Mouse (Mus musculus) myocyte (in vitro differentiated cells): ENCODE results near the gene Gm21964. TPM values are rescaled to one million over a fixed set of nuclear protein-coding genes. Genes with fewer than 3 reads are reported as not detected.

Source experiments
- H3K27me3 ChIP-seq: one replicate; pipeline ENCODE4 v1.6.1; 2011; ENCODE audit not compliant: control insufficient read depth, insufficient read depth, insufficient read length
- H3K36me3 ChIP-seq: one replicate; pipeline ENCODE4 v1.6.1; 2011; ENCODE audit not compliant: control insufficient read depth, insufficient read depth
- H3K4me2 ChIP-seq: one replicate; pipeline ENCODE4 v1.6.1; 2011; ENCODE audit warnings: low read depth, control low read depth
- H3K4me3 ChIP-seq: one replicate; pipeline ENCODE4 v1.5.1; 2011; ENCODE audit warnings: mild to moderate bottlenecking, control low read depth, moderate library complexity
- H3K79me2 ChIP-seq: one replicate; pipeline ENCODE4 v1.6.1; 2011; ENCODE audit not compliant: control insufficient read depth, insufficient read depth
- H3ac ChIP-seq: one replicate; pipeline ENCODE4 v1.6.1; 2011; ENCODE audit not compliant: control insufficient read depth, insufficient read length
- CEBPB ChIP-seq: IDR thresholded peaks from 2 replicates; pipeline ENCODE4 v1.6.1; 2011; ENCODE audit warnings: mild to moderate bottlenecking, moderate library complexity; ENCODE audit not compliant: poor library complexity, insufficient read depth, severe bottlenecking
- E2F4 ChIP-seq: IDR thresholded peaks from one replicate; pipeline ENCODE4 v1.6.1; 2011; ENCODE audit warnings: mild to moderate bottlenecking, control low read depth, moderate library complexity; ENCODE audit not compliant: insufficient read depth
- MAX ChIP-seq: IDR thresholded peaks from one replicate; pipeline ENCODE4 v1.6.1; 2011; ENCODE audit warnings: low read depth, mild to moderate bottlenecking, control low read depth
- MYOD1 ChIP-seq, 3 experiments: IDR thresholded peaks; one replicate each; pipeline ENCODE4 v1.6.1; 2011; ENCODE audit warnings: control low read depth in 2 of 3, low read depth in 2 of 3, mild to moderate bottlenecking in 2 of 3, moderate library complexity in 1 of 3; ENCODE audit not compliant: insufficient read length in 2 of 3, control insufficient read depth in 1 of 3
- MYOG ChIP-seq, 3 experiments: IDR thresholded peaks; one replicate each; pipeline ENCODE4 v1.6.1; 2011; ENCODE audit warnings: control low read depth in 2 of 3, low read depth in 2 of 3, mild to moderate bottlenecking in 2 of 3; ENCODE audit not compliant: insufficient read length in 2 of 3, control insufficient read depth in 1 of 3, insufficient read depth in 1 of 3
- POLR2A ChIP-seq: IDR thresholded peaks from one replicate; pipeline ENCODE4 v1.6.1; 2011; ENCODE audit warnings: low read depth, mild to moderate bottlenecking, control low read depth, moderate library complexity; ENCODE audit not compliant: insufficient read length
- POLR2AphosphoS2 ChIP-seq: IDR thresholded peaks from one replicate; pipeline ENCODE4 v1.6.1; 2011; ENCODE audit warnings: low read depth, control low read depth; ENCODE audit not compliant: insufficient read length
- REST ChIP-seq: IDR thresholded peaks from one replicate; pipeline ENCODE4 v1.6.1; 2011; ENCODE audit warnings: mild to moderate bottlenecking, control low read depth, moderate library complexity; ENCODE audit not compliant: insufficient read depth, insufficient read length
- SRF ChIP-seq: IDR thresholded peaks from one replicate; pipeline ENCODE4 v1.6.1; 2011; ENCODE audit warnings: low read depth; ENCODE audit not compliant: control insufficient read depth, insufficient read length
- TCF12 ChIP-seq: IDR thresholded peaks from one replicate; pipeline ENCODE4 v1.6.1; 2011; ENCODE audit warnings: mild to moderate bottlenecking, control low read depth; ENCODE audit not compliant: poor library complexity, insufficient read depth, severe bottlenecking
- TCF3 ChIP-seq: IDR thresholded peaks from one replicate; pipeline ENCODE4 v1.6.1; 2011; ENCODE audit warnings: low read depth, control low read depth; ENCODE audit not compliant: insufficient read length
- USF1 ChIP-seq: IDR thresholded peaks from one replicate; pipeline ENCODE4 v1.6.1; 2011; ENCODE audit warnings: low read depth, mild to moderate bottlenecking, control low read depth, moderate library complexity
- polyA plus RNA-seq: library from polyadenylated mRNA; unstranded; fragments of >200 nt; fragmentation: generic; extraction: Trizol; gene quantifications from one replicate; pipeline ENCODE4 v1.2.1, GENCODE M21; 2012; ENCODE audit warnings: missing spikeins

Gm21964 gene
- polyA plus RNA-seq, 1 experiment, result not detected

DNA sequence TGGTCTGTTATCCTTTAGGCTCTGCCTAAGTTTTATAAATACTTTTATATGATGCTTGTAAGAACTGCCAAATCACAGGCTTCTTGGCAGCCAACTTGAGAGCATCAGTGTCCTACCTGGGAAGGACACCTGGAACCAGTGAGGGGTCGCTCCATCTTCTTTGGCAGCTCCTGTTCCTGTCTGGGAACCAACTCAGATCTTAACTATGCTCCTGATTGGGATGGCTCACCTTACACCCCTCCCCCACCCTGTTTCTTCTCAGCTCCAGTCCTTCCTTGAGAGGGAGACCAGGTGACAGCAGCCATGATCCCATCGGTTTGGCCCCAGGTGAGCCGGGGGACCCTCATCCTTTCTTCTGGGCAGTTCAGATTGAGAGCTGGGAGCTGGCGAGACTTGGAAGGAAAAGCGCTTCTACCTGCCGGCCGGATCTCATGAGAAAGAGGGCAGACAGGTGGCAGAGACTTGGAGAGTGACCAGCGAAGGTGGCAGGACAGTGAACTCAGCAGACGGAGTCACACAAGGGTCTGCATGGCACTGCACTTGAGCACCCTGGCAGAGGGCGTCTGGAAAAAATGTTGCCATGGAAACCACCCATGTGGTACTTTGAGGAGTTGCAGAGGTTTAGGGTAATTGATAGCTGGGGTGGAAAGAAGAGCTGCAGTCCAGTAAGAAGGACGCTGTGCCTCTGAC is 18.4 kb upstream of the Gm21964 start:
- Histone ChIP-seq H3K79me2 (no peaks in the 10 kb centered on the region), H3K4me2 (no peak overlapping the region), H3ac (no peak overlapping the region), H3K36me3 (no peaks in the 10 kb centered on the region), H3K27me3 (peaks cover 30% of the 10 kb centered on the region), H3K4me3 (no peak overlapping the region)
- TF ChIP-seq E2F4 (no peak), MAX (no peak), REST (no peak), MYOG (IDR thresholded peaks at IDR 0.05; ENCODE audit: control insufficient read depth in 1 of 3, insufficient read depth in 1 of 3, insufficient read length in 2 of 3, low read depth in 2 of 3) (no peak), USF1 (no peak), MYOD1 (IDR thresholded peaks at IDR 0.05; ENCODE audit: control insufficient read depth in 1 of 3, insufficient read length in 2 of 3, low read depth in 2 of 3) (no peak), SRF (no peak), TCF3 (no peak), POLR2A (no peak), CEBPB (no peak), TCF12 (no peak), POLR2AphosphoS2 (no peak)

DNA sequence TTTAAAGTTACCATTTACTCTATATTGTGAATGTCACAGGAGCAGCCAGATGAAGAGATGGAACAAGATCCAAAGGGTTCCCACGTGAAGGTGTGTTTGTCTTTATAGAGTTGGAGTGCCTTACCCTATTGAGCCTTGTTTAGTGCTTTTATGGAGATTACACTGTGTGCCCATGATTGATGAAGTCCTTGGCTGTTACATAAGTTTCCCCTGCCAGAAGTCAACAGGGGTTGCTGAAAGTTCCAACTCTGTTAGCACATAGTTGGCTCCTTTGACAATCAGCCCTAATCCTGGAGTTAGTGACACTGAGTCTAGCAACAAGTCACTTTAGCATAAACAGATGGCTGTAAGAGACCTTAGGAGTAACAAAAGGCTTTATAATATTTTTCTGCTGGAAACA is 9.1 kb upstream of the Gm21964 start:
- H3K36me3 ChIP-seq, result no peaks in the 10 kb centered on the region
- no peak overlapping the region for H3K4me3 ChIP-seq
- no peak overlapping the region for H3ac ChIP-seq
- H3K4me2 ChIP-seq, result no peak overlapping the region
- TF ChIP-seq POLR2A (no peak), POLR2AphosphoS2 (no peak)
- peaks cover under 1% of the 10 kb centered on the region for H3K27me3 ChIP-seq
- no peaks in the 10 kb centered on the region for H3K79me2 ChIP-seq

DNA sequence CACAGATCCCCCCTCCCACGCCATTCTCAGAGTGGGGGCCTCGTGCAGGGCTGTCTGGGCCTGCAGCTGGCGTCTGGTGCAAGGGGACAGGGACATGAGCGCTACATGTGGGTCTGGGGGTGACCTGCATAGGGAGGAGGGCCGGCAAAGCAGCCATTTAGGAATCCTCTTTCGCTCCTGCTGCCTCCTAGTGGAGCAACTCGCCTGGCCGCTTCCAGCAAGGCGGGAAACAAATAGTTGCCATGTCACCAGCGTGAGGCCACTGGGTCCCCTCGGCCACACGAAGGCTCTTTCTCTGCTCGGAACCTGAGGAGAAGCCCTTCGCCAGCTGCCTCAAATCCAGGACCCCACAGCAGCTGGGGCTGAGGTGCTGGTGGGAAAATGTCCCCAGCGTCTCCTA is 669 bp downstream of the Gm21964 start:
- Histone ChIP-seq H3K4me3 (no peak overlapping the region), H3ac (no peak overlapping the region), H3K79me2 (no peaks in the 10 kb centered on the region), H3K4me2 (no peak overlapping the region), H3K36me3 (no peaks in the 10 kb centered on the region), H3K27me3 (no peaks in the 10 kb centered on the region)
- no peak for TF ChIP-seq E2F4

DNA sequence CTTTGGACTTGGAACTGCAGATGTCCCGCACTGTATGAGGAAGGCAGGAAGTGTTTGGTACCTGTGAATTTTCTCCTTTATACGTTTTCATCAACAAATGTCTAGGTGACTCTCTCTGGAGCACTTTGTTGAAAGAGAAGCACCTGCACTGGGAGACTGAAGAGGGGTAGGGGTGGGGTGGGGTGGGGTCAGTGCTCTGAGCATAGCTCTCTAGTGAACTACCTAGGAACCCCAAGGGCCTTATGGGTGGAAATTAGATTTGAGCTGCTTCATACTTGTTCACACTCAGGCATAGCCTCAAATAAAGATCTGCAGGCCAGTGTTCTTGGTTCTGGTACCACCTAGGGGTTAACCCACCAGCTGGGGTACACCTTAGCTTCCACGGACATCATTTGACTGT is 1.6 kb downstream of the Gm21964 start, which contains the start of gene Gm17720:
Gene Gm17720, minus strand, starts transcription at position 101 of the 400 bp plus-strand sequence.
- Histone ChIP-seq H3K4me2 (no peak within 1 kb of the TSS), H3K27me3 (no peaks in the 10 kb centered on the region), H3ac (no peak within 1 kb of the TSS), H3K36me3 (no peaks in the 10 kb centered on the region), H3K79me2 (no peaks in the 10 kb centered on the region), H3K4me3 (no peak within 1 kb of the TSS)
- no peak for TF ChIP-seq USF1

DNA sequence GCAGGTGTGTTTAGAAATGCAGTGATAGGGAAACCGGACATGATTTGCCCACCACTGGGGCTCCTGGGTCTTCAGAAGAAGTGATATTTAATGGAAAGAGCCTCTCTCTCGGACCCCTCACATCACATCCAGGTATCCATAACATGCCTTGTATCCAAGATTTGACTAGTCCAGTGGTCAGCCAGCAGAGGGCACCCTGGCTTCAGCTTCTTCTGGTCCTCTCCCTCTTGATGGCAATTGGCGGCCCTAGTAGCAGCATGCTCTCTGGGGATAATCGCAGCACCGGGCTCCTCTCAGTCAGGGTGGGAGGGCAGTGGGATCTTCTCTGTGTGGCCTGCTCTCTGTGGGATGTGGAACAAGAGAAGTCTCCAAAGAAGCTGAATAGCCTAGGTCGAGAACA is 18.7 kb downstream of the Gm21964 start:
- Histone ChIP-seq H3K79me2 (no peaks in the 10 kb centered on the region), H3K4me2 (no peak overlapping the region), H3K36me3 (no peaks in the 10 kb centered on the region), H3K4me3 (no peak overlapping the region), H3K27me3 (peaks cover 19% of the 10 kb centered on the region), H3ac (no peak overlapping the region)
- TF ChIP-seq CEBPB, result no peak
- no peak for TF ChIP-seq POLR2A
- no peak for TF ChIP-seq REST
- no peak for TF ChIP-seq USF1
- TF ChIP-seq TCF12, result no peak
- no peak for TF ChIP-seq E2F4

DNA sequence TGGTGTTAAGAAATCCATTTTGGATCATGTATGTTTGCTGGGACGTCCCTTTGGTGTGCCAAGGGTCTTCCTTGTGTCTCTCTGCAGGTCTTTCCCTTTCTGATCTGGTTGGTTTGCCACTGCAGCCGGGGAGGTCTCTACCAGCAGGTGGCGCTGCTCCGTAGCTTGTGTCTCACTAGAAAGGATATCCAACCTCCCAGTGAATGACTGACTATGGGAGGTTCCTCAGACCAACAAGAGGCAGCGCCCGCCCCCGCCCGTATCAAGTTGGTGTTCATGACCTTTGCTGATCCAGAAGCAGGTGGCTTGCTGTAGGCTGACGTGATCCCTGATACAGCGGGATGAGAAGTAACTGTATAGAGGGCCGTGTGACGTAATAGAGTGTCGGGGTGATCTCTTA is 29.5 kb downstream of the Gm21964 start:
- Histone ChIP-seq H3K27me3 (peaks cover 7% of the 10 kb centered on the region), H3ac (no peak overlapping the region), H3K4me2 (no peak overlapping the region), H3K36me3 (no peaks in the 10 kb centered on the region), H3K79me2 (no peaks in the 10 kb centered on the region), H3K4me3 (no peak overlapping the region)
- TF ChIP-seq MAX, result no peak
- no peak for TF ChIP-seq SRF
- no peak for TF ChIP-seq MYOD1 (IDR thresholded peaks at IDR 0.05; ENCODE audit: control insufficient read depth in 1 of 3, insufficient read length in 2 of 3, low read depth in 2 of 3)
- TF ChIP-seq POLR2A, result no peak
- TF ChIP-seq REST, result no peak
- no peak for TF ChIP-seq POLR2AphosphoS2
